Mouse (Mus musculus) kidney, adult 8-10 months (tissue): ENCODE results near the gene Tnrc18.
A peak's percentile ranks its signal among the peaks of the same experiment; 100 is the strongest.

Experiments used
- DNase-seq, 2 experiments: peaks; one replicate each; pipeline ENCODE4 v3.0.0; 2022

Gene Tnrc18

DNA sequence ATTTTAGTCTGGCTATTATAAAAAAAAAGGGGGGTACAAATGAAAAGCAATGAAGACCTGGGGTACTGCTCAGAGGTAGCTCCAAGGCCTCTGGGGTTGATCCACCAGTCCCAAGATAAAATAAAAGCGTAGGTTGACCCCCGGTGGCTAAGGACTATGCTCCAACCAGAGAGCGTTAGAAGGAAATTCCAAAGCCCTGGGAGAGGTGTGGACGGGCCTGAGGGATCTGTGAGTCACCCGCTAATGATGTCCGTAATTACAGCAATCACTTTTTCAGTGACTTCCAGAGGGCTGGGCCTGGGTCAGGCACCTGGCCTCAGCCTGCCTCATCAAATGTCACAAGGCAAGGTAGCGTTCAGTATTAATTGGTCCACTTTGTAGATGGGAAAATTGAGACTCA is 9.8 kb downstream of the Tnrc18 start:
- DNase-seq, result no peak

DNA sequence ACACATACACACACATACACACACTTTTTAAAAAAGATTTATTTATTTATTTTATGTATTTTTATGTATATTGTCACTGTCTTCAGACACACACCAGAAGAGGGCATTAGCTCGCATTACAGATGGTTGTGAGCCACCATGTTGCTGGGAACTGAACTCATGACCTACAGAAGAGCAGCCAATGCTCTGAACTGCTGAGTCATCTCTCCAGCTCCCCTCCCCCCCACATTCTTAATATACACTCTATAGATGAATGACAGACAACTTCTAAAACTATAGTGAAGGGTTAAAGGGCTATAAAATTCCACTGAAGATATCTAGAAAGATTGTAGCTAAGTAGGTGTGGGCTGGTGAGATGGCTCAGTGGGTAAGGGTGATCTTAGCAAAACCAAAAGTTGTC is 13.7 kb downstream of the Tnrc18 start:
- no peak for DNase-seq

DNA sequence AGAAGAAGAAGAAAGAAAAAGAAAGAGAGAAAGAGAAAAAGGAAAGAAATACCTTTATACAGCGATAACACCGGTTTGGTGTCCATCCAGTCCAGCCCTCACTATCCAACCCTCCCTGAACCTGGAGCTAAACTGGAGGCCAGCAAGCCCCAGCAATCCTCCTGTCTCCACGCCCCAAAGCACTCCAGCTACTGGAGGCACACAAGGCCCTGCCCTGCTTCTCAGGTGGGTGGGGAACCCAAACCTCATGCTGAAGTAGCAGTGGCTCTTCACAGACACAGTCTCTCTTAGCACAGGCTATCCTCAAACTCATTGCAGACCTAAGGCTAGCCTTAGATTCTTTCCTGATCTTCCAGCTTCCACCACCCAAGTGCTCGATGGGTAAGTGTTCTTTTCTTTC is 14.6 kb downstream of the Tnrc18 start:
- DNase-seq, result no peak

DNA sequence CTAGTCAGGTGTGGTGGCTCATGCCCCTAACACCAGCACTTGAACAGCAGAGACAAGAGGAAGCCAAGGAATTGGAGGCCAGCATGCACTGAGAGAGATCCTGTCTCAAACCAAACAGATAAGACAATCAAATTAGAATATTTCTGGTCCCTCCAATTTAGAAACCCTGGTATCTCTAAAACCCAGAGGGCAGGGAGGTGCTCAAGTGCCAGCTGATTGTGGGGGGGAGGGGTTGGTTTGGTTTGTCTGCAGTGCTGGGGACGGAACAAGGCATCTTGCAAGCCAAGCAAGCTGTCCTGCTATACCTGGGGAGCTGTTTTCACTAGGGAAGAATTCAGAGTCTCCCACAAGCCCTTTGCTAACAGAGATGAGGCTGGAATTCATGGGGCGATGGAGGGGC is 15.5 kb downstream of the Tnrc18 start:
- DNase-seq, result no peak

DNA sequence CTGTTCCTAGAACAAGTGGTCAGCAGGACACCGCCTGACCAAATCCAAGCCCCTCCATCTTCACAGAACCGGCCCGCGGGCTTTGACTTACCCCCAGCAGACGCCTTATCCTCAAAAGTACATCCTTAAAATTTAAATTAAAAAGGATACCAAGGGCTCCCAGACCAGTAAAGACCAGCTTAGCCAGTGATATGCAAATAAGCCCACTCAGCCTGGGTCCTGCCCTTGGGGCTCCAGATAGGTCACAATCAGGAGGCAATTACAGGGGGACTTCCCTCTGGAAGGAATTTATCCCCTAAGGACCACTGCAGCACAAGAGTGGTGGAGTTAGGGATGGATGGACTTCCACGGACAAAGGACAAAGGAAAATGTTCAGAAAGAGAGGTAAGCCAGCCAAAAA is 16.8 kb downstream of the Tnrc18 start:
- no peak for DNase-seq

DNA sequence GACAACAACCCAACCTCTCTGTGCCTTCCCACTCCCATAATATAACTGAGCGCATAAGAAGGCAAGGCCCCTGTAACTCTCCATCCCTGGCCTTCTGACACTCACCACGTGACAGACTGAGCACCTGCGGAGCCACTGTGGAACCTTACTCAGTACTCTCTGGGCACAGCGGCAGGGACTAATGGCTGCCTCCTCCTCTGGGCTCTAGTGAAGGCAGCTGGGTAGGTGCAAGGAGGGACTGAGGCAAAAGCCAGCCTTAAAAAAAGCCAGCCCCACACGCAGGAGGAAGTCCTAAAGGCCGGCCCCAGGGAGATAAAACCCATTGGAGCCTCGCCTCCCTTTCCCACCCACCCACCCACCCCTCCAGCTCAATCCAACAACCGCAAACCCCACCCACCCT is 17.3 kb downstream of the Tnrc18 start:
- DNase-seq, result no peak

DNA sequence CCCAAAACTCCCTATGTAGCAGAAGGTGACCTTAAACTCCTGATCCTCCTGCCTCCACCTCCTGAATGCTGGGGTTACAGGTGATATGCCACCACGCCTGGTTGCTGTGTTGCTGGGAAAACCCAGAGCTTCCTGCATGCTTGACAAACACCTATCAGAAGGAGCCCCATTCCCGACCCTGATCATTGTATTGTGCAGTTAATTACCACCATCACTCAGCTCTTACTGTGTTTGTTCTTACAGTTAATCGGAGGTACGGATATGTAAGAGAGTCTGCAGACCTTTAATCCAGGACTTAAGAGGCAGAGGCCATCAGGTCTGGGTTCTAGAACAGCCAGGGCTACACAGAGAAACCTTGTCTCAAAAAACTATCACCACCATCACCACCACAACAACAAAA is 18.2 kb downstream of the Tnrc18 start:
- DNase-seq, result no peak

DNA sequence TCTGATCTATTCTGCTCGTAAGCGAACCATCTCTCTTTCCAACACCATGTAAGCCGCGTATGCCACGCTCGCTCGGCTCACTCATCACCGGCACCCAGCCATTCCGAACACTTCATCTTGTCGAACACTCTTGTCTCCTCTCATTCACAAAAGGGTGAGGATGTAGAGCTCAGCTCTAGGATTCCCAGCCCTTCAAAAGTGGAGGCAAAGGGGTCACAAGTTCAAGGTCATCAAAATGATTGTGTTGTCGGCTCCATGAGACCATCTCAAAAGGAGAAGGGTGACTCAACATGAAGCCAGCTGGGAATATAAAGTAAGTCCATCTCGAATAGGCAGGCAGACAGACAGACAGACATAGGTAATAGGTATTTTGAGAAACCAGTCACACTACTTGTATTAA is 19.3 kb downstream of the Tnrc18 start:
- DNase-seq, result no peak

DNA sequence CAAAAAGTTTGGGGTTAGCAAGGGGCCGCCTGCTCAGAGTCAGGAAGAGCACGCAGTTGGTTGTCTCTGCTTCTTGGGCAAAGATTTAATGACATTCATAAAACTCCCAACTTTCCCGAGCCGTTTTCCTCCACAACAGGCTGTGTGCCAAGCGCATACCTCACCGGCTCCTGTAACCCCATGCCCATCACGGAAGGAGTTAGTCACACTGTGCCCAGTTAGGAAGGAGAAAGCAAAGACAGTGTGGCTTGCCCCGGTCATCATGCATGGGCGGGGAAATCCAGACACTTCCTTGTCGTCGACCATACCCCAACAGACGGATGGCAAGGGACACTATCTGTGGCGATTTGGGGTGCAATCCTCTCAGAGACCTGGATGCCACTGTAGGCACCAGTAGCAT is 19.8 kb downstream of the Tnrc18 start:
- peak; percentile 50 to 55 for DNase-seq

DNA sequence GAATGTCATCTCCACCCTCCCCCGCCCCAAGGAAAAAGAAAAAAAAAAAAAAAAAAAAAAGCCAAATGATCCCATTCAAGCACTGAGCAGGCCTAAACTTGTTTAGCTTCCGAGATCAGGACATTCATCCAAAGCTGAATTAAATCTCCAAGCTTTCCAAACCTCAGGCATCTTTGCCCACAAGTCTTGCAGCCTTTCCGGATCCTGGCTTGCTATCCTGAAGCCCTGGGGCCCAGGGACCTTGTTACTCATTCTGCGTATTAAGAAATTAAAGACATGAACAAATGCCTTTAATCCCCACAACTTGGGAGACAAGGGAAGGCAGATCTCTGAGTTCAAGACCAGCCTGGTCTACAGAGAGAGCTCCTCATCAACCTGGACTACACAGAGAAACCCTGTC is 20.5 kb downstream of the Tnrc18 start:
- DNase-seq, result no peak

DNA sequence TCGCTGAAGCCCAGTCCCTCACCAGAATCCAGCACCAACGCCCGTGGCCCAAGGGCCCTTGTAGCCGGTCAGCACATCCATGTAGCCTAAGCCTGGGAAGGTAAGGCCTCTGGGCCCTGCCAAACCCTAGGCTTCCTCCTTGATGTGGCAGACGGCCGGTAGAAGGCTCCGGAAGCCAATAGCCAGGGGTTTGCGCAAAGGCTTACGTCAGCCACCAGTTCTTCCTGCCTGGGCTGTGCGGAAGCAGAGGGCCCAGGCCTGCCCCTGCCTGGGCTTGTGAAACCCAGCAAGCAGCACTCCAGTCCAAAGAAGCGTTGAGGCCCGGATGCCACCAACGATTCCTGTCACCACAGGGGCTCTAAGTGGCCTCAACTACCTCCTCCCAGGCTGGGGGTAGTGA is 22.9 kb downstream of the Tnrc18 start:
- peak in 1 of 2 experiments; percentile 28 for DNase-seq

DNA sequence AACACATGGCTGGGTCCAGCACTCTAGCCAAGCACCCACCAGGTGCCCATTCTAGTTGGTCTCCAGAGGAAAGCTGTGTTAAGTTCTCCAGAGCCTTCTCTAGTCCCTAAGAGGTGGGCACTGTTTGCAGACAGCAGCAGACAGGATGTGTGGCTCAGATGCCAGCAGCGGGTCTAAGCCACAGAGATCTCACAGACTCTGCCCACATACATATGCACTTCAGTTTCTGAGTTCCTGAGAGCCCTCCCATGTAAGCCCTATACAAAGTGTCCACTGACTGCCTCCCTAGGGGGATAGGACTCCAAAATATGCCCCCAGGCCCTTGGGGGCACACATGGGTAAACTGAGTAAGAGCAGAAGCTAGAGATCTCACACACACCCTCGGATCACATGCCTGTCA is 23.3 kb downstream of the Tnrc18 start:
- DNase-seq, result no peak

DNA sequence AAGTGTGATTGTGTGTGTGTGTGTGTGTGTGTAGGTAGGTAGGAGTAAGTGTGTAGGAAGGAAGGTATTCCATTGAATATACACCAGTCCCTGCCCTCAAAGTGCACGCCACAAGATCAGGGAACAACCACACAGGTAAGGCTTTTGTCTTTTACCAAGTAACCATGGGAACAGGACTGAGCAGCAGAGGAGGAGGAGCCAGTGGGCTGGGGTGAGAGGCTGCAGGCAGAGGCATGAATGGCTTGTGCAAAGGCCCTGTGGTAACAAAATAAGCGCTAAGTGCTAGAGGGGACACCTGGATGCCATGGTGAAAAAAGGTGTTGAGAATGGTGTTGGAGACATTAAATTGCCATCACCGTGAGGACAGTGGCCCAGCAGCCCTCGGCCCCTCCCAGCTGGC is 24.9 kb downstream of the Tnrc18 start:
- DNase-seq, result no peak

DNA sequence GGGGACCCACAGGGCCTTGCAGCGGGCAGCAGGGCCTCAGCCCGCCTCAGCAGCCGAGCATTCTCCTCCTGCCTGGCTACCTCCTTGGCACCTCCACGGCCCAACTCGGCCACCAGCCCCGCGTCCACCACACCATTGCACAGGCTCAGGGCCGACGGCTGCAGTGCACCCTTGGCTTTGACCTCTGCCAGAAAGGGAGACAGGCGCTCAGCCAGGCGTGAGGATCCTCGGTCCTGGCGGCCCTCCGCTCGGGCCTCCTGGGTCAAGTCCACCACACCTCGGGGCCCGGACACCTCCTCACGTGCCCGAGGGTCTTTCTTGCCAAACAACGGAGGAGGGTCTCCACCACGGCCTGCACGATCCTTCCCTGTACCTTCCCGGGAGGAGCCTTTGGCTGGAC is 29.2 kb downstream of the Tnrc18 start:
- peak; percentile 50 to 56 for DNase-seq

DNA sequence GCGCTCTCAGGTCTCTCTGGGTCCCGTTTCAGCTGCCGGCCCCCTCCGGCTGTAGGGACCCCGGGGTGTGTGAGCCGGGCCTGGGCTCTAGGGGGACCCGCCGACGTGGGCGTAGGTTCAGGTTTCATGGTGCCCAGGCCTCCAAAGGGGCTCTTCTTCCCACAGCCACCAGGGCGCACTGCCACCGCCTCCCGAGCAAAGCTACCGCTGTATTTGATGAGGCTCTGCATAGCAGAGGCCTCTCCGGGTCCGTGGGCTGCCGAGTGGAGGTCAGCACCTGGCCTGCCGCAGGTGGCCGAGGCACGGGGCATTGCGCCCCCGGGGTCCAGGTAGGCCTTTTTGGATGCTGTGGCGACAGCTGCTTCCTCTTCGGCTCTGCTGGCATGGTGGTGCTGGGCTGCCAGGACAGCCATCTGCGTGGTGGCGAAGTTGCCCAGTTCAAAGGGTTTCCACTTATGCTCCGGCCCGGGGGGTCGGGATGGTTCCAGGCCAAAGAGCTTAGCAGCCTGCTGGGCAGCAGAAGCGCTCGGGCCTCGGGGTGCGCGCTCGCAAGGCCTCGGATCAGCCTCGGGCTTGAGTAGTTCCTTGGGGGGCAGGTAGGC is 30.1 kb downstream of the Tnrc18 start:
- DNase-seq, result no peak

DNA sequence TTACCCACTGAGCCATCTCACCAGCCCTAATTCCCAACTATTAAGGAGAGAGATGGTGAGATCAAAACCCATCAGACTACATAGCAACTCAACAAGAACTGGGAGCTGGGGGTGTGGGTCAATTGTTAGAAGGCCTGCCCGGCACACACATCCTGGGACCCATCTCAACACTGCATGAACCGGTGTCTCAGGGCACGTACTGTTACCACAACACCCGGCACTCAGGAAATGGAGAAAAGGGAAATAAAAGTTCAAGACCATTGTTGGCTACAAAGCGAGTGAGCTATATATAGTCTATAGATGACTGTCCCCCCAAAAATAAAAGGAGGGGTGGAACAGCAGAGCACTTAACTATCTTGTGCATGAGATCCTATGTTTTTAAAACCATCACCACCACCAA is 30.8 kb downstream of the Tnrc18 start:
- no peak for DNase-seq

DNA sequence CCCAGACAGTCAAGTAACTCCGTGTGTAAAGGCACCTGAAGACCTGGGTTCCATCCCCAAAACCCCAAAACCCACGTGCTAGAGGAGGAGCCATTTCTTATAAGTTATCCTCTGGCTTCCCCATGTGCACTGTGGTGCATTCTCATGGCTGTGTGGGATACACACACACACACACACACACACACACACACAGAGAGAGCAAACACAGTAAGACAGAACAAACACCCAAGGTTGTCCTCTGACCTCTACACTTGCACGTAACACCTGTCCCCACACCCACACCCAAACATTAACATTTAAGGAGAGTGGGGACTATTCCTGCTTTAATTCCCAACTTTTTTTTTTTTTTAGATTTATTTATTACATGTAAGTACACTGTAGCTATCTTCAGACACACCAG is 31.2 kb downstream of the Tnrc18 start:
- no peak for DNase-seq

DNA sequence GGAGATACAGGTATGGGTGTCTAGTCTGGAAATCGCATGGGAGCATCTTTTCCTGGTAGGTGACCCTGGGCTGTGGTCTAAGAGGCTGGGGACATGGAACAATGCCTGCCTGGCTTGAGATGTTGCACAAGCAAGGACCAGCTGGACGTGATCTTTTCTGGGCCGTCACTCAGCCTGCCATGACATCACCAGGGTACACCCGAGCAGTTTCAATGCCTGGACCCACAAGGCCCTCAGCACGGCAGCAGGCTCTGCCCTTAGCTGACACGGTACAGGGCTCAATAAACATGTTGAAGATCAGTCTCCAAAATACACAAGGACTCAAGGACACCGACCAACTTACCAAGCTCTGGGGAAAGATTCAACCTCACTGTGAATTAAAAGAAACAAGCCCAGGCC is 34.3 kb downstream of the Tnrc18 start:
- no peak for DNase-seq

DNA sequence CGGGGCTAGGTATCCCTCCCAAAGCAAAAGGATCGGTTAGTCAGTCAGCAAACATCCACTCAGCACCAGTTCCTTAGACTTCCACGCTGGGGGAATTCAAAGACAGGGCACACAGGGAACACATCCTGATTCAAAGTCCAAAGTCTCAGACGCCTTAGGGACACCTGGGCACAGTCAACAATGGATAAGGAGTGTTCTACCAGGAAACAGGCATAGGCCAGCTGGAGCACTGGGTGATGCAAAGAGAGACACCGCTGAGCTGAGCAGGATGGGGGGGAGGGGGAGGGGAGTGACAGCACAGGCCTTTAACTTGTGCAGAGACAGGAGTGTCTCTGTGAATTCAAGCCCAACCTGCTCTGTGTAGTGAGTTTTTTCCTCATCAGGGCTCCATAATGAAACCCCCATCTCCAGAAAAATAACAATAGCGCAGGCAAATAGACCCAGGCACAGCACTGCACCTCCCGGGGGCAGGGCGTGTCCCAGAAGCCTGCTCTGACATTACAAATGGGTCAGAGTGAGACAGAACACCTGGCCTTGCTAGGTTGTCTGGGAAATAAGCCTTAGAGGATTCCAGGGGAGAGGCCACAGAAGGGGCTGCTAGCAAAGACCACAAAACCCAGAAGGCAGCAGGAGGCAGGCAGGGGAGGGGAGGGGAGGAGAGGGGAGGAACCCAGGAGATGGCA is 34.9 kb downstream of the Tnrc18 start:
- no peak for DNase-seq

DNA sequence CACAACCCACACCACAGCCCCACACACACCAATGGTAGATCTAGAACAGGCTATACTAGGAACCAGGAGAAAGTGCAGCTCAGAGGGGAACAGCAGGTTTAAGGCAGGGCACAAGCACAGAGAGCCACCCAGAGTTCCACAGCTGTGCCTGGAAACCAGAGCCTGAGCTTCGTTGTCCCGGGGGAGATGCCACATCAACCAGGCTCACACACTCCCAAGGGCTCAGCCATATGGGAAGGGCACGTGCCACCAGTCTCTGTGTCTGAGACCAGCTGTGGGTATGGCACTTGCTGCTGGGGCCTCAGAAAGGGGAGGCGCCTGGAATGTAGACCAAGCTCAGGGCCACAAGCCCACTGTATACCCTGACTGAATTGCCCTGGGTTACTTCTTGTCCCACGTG is 36.9 kb downstream of the Tnrc18 start:
- no peak for DNase-seq

DNA sequence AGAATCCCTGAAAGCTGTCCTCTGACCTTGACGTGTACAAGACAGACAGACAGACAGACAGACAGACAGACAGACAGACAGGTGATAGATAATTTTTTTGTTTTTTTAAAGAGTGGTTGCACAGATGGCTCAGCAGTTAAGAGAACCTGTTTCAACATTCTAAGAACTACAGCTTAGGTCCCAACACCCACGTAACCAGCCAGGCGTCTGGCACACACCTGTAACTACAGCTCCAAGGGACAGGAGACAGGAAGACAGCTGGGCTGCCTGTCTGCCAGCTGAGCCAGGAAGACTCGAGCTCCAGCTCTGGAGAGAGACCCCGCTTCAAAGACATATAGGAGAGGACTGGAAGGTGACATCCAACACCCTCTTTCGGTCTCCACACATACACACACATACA is 38.6 kb downstream of the Tnrc18 start:
- no peak for DNase-seq

DNA sequence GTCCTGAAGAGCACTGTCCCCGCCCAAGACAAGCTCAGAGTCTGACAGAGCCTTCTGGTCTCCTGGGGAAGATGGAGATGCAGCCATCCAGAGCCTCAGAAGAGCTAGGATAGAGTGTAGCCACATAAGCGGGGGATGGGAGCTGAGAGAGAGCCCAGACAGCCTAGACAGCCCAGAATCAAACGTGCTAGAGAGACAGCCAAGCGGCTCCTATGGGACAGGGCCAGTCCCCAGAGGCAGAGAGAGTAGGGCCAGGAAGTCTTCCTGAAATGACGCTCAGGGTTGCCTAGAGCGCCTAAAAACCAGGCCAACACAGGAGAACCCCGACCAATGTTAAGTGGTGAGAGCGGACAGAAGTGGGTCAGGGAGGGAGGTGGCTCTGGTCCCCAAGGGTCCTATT is 39.3 kb downstream of the Tnrc18 start:
- no peak for DNase-seq

DNA sequence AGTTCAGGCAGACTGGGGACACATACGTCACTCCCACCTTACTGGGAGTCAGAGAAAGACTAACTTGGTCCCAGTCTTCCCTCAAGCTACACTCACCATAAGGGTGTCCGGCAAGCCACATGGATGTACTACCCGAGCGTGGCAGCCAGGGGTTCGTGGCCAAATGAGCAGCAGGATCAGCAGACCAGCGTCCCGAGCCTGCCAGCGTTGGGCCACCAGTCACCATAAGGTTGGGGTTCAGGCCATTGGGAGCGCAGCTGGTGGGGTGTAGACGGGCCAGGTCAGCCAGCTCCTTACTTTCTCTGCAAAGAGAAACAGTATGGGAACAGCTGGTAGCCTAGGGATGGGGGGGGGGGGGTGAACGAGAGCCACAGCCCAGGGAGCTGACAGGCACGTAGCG is 41.4 kb downstream of the Tnrc18 start:
- no peak for DNase-seq

DNA sequence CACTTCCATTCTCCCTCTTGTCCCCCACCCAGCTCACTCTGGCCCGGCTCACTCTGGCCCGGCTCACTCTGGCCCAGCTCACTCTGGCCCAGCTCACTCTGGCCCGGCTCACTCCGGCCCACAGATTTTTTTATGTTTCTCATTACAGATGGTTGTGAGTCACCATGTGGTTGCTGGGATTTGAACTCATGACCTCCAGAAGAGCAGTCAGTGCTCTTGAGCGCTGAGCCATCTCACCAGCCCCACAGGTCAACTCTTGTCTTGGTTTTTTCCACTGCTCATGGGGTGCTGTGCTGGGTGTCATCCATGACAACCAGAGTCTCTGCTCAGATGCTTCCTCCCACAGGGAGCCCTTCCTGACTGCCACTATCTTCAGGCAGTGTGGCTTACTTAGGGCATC is 42.7 kb downstream of the Tnrc18 start:
- no peak for DNase-seq

DNA sequence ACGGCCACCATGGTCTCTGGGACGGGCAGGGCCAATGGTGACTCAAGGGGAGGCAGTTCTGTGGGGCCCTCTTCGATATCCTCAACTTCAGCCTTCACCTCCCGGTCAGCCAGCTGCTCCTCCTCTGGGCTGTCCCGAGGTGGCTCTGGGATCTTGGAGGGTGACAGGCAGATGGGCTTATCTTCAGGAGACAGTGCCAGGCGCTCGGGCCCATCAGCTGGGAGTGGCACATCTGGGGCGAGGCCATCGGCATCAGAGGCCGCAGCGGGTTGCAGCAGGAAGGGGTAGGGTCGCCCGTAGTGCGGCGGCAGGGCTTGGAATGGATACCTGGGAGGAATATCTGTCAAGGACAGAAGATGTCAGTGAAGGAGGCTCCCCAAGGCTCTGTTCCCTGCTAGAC is 45.5 kb downstream of the Tnrc18 start:
- DNase-seq, result no peak
